Mouse (Mus musculus) E14TG2a.4 (cell line): Measurements from ENCODE around the gene Fdxacb1.

Experiments used
- H3K27me3 ChIP-seq: 2 replicates; pipeline ENCODE4 v1.6.1; 2014; ENCODE audit warnings: low read length, control low read depth; ENCODE audit not compliant: insufficient read depth
- H3K36me3 ChIP-seq: 2 replicates; pipeline ENCODE4 v1.6.1; 2014; ENCODE audit warnings: low read length, control low read depth; ENCODE audit not compliant: insufficient read depth
- H3K4me1 ChIP-seq: replicated peaks from 2 replicates; pipeline ENCODE4 v1.6.1; 2014; ENCODE audit warnings: low read depth, low read length, control low read depth
- H3K4me3 ChIP-seq: replicated peaks from 2 replicates; pipeline ENCODE4 v1.5.1; 2014; ENCODE audit warnings: mild to moderate bottlenecking, low read length
- H3K9me3 ChIP-seq: 2 replicates; pipeline ENCODE4 v1.6.1; 2014; ENCODE audit warnings: low read length, control low read depth
- CTCF ChIP-seq: conservative IDR thresholded peaks from 2 replicates; pipeline ENCODE4 v1.5.1; 2014; ENCODE audit warnings: low read length
- NANOG ChIP-seq: IDR thresholded peaks from 2 replicates; pipeline ENCODE4 v1.6.1; 2014; ENCODE audit warnings: borderline replicate concordance, low read length, mixed read lengths
- POU5F1 ChIP-seq: IDR thresholded peaks from 2 replicates; pipeline ENCODE4 v1.6.1; 2014; ENCODE audit warnings: low read length, borderline replicate concordance

Fdxacb1 gene

GRCm38 (mm10) chr9:50821651-50822050, 53.6 kb downstream of the Fdxacb1 start:
- H3K4me3 ChIP-seq = no peak overlapping the region

GRCm38 (mm10) chr9:50822216-50822615, 54.2 kb downstream of the Fdxacb1 start:
- Histone ChIP-seq H3K36me3 (peaks cover 31% of the 10 kb centered on the region), H3K9me3 (peaks cover 8% of the 10 kb centered on the region; the same call in 1 of the 2 replicates), H3K4me3 (no peak overlapping the region), H3K27me3 (no peaks in the 10 kb centered on the region), H3K4me1 (no peaks in the 10 kb centered on the region)
- TF ChIP-seq NANOG (no peak), POU5F1 (no peak), CTCF (no peak)

More at GRCm38 (mm10) chr9:50821651-50822050, 53.6 kb downstream of the Fdxacb1 start:
- no peak for TF ChIP-seq CTCF
- no peak for TF ChIP-seq POU5F1
- no peak for TF ChIP-seq NANOG
- Histone ChIP-seq H3K9me3 (peaks cover 8% of the 10 kb centered on the region; the same call in 1 of the 2 replicates), H3K36me3 (peaks cover 36% of the 10 kb centered on the region), H3K27me3 (no peaks in the 10 kb centered on the region), H3K4me1 (no peaks in the 10 kb centered on the region)
